Mouse (Mus musculus): ENCODE data around the gene Wwc1. TPM values are rescaled to one million over a fixed set of nuclear protein-coding genes. Genes with fewer than 3 reads are reported as not detected.

Wwc1 gene
- total and polyA plus RNA-seq, 3 experiments: 0.89 to 8.7 (median 2.0) TPM

GRCm38 (mm10) chr11:35837156-35838126 is 142.9 kb downstream of the Wwc1 start:
- Histone ChIP-seq H3K36me3 (replicated peaks in 1 of 2; ENCODE audit: control insufficient read depth in 1 of 2, insufficient read depth in 1 of 2, low read length in 1 of 2) (peaks cover under 1 to 29% of the 10 kb centered on the region in 2 experiments), H3K4me3 (replicated peaks in 1 of 3; ENCODE audit: low read depth in 2 of 3, low read length in 2 of 3, poor library complexity in 1 of 3) (no peak overlapping the region), H3K27ac (ENCODE audit: insufficient read depth, low read depth) (no peak overlapping the region), H3K9ac (ENCODE audit: insufficient read depth, low read depth) (0 out of 2 replicates have a peak overlapping the region, but pooled peaks have one; percentile 30), H3K4me2 (ENCODE audit: insufficient read depth, low read depth, poor library complexity, severe bottlenecking) (peak overlapping the region; percentile 39), H3K9me3 (replicated peaks; ENCODE audit: low read length) (no peaks in the 10 kb centered on the region), H3K27me3 (replicated peaks) (no peaks in the 10 kb centered on the region), H3K4me1 (ENCODE audit: control insufficient read depth in 1 of 2, insufficient read depth in 2 of 2) (peaks cover 10 to 35% of the 10 kb centered on the region in 2 experiments), H3K79me2 (replicated peaks; ENCODE audit: control insufficient read depth, extremely low read depth, insufficient read depth, poor library complexity, severe bottlenecking) (peaks cover 17% of the 10 kb centered on the region)
- TF ChIP-seq USF1 (IDR thresholded peaks at IDR 0.05; ENCODE audit: low read depth, low read length) (no peak), MYC (IDR thresholded peaks at IDR 0.05; ENCODE audit: low read depth, low read length) (no peak), ZNF384 (IDR thresholded peaks at IDR 0.05; ENCODE audit: low read depth, low read length) (no peak), CTCF (conservative IDR thresholded peaks at IDR 0.05 in 1 of 2, IDR thresholded peaks at IDR 0.05 in 1 of 2; ENCODE audit: low read depth in 2 of 2, low read length in 2 of 2) (peak in 1 of 2 experiments; percentile 30; a peak in 2 of 4 replicates), GABPA (IDR thresholded peaks at IDR 0.05; ENCODE audit: insufficient replicate concordance, low read depth, low read length) (no peak), UBTF (IDR thresholded peaks at IDR 0.05; ENCODE audit: low read depth, low read length) (no peak)
- DNase-seq (ENCODE audit: extremely low read depth): no peak
- dilution Hi-C loops (cut with MboI; ENCODE audit: extremely low pct_ligation_motif_present, extremely low pct_unique_long_range_greater_than_20kb, low sequenced_read_pairs): no loop called here
- in situ Hi-C loops (cut with MboI; ENCODE audit: low pct_ligation_motif_present, low pct_unique_long_range_greater_than_20kb, low sequenced_read_pairs): loop anchor here (25.0 kb wide), 1 partner anchor 1000 kb away; the partner anchor contains the start of gene Spdl1

- peak within 1 kb of the TSS; percentile 84 for H3K4me2 ChIP-seq (ENCODE audit: insufficient read depth, low read depth, poor library complexity, severe bottlenecking)
- no peaks in the 10 kb centered on the region for H3K27me3 ChIP-seq (replicated peaks)
- in situ Hi-C loops (cut with MboI; ENCODE audit: low pct_ligation_motif_present, low pct_unique_long_range_greater_than_20kb, low sequenced_read_pairs) (loop anchor here (5.0 to 25.0 kb wide), 2 partner anchors 57 to 997 kb away; partner anchors contain the start of gene Spdl1), dilution Hi-C loops (cut with MboI; ENCODE audit: extremely low pct_ligation_motif_present, extremely low pct_unique_long_range_greater_than_20kb, low sequenced_read_pairs) (no loop called here)
- H3K9ac ChIP-seq (ENCODE audit: insufficient read depth, low read depth): peak within 1 kb of the TSS; percentile 96
- H3K4me1 ChIP-seq (ENCODE audit: control insufficient read depth in 1 of 2, insufficient read depth in 2 of 2): peaks cover 7 to 43% of the 10 kb centered on the region in 2 experiments
- no peaks in the 10 kb centered on the region for H3K9me3 ChIP-seq (replicated peaks; ENCODE audit: low read length)
- H3K4me3 ChIP-seq (replicated peaks in 1 of 3; ENCODE audit: low read depth in 2 of 3, low read length in 2 of 3, poor library complexity in 1 of 3): peak within 1 kb of the TSS; percentile 90 to 98 (median 97)
- H3K27ac ChIP-seq (ENCODE audit: insufficient read depth, low read depth): peak within 1 kb of the TSS; percentile 47
- H3K36me3 ChIP-seq (replicated peaks in 1 of 2; ENCODE audit: control insufficient read depth in 1 of 2, insufficient read depth in 1 of 2, low read length in 1 of 2): peaks cover 26 to 44% of the 10 kb centered on the region in 2 experiments
- H3K79me2 ChIP-seq (replicated peaks; ENCODE audit: control insufficient read depth, extremely low read depth, insufficient read depth, poor library complexity, severe bottlenecking): peaks cover 42% of the 10 kb centered on the region
- peak; percentile 99 for DNase-seq (ENCODE audit: extremely low read depth)
- no peak; the same call in 1 of the 2 replicates for TF ChIP-seq GABPA (IDR thresholded peaks at IDR 0.05; ENCODE audit: insufficient replicate concordance, low read depth, low read length)
- TF ChIP-seq RCOR1 (conservative IDR thresholded peaks at IDR 0.05; ENCODE audit: low read depth, low read length): peak; percentile 81
- no peak for TF ChIP-seq ZKSCAN1 (IDR thresholded peaks at IDR 0.05; ENCODE audit: borderline replicate concordance, low read depth, low read length)
- TF ChIP-seq TCF12 (IDR thresholded peaks at IDR 0.05; ENCODE audit: low read depth, low read length): peak; percentile 83
- TF ChIP-seq MYC (IDR thresholded peaks at IDR 0.05; ENCODE audit: low read depth, low read length): peak; percentile 88; the same call in 1 of the 2 replicates
- no peak for TF ChIP-seq E2F4 (IDR thresholded peaks at IDR 0.05; ENCODE audit: insufficient replicate concordance, low read depth, low read length)
- TF ChIP-seq POLR2A (IDR thresholded peaks at IDR 0.05; ENCODE audit: low read depth, low read length): peak; percentile 97
- TF ChIP-seq JUN (IDR thresholded peaks at IDR 0.05; ENCODE audit: insufficient read depth, low read depth, low read length): no peak
- peak; percentile 36; the same call in 1 of the 2 replicates for TF ChIP-seq SMC3 (IDR thresholded peaks at IDR 0.05; ENCODE audit: low read depth, low read length)
- TF ChIP-seq RAD21 (IDR thresholded peaks at IDR 0.05; ENCODE audit: low read depth, low read length): peak; percentile 47
- peak; percentile 93 for TF ChIP-seq MXI1 (IDR thresholded peaks at IDR 0.05; ENCODE audit: low read depth, low read length)
- TF ChIP-seq SIN3A (IDR thresholded peaks at IDR 0.05; ENCODE audit: low read length): peak; percentile 90
- no peak; the same call in 1 of the 2 replicates for TF ChIP-seq NRF1 (IDR thresholded peaks at IDR 0.05; ENCODE audit: low read depth, low read length)
- peak; percentile 95 for TF ChIP-seq ELF1 (IDR thresholded peaks at IDR 0.05; ENCODE audit: low read depth, low read length)
- TF ChIP-seq HCFC1 (IDR thresholded peaks at IDR 0.05; ENCODE audit: low read depth, low read length): peak; percentile 92
- no peak for TF ChIP-seq USF1 (IDR thresholded peaks at IDR 0.05; ENCODE audit: low read depth, low read length)
- no peak for TF ChIP-seq MAZ (IDR thresholded peaks at IDR 0.05; ENCODE audit: low read depth, low read length)
- TF ChIP-seq MAX (IDR thresholded peaks at IDR 0.05; ENCODE audit: low read length): peak; percentile 82
- no peak for TF ChIP-seq ZNF384 (IDR thresholded peaks at IDR 0.05; ENCODE audit: low read depth, low read length)
- TF ChIP-seq PAX5 (IDR thresholded peaks at IDR 0.05; ENCODE audit: low read length): no peak
- TF ChIP-seq CHD2 (IDR thresholded peaks at IDR 0.05; ENCODE audit: low read length): no peak
- no peak; the same call in 1 of the 2 replicates for TF ChIP-seq ETS1 (conservative IDR thresholded peaks at IDR 0.05; ENCODE audit: low read depth, low read length)
- TF ChIP-seq NELFE (IDR thresholded peaks at IDR 0.05; ENCODE audit: low read depth, low read length): peak; percentile 92
- no peak for TF ChIP-seq MAFK (IDR thresholded peaks at IDR 0.05; ENCODE audit: insufficient replicate concordance, low read length)
- peak; percentile 90; the same call in 1 of the 2 replicates for TF ChIP-seq KAT2A (IDR thresholded peaks at IDR 0.05; ENCODE audit: insufficient replicate concordance, low read length)
These were observed 146.1 kb downstream of the Wwc1 start, which contains the start of gene Rars for GRCm38 (mm10) chr11:35834022-35834760. TSS of gene Rars (minus strand) at chr11:35834506.
